Mouse (Mus musculus) neural tube, embryonic 13.5 days (tissue): ENCODE results near the gene Ttyh2. TPM values are rescaled to one million over a fixed set of nuclear protein-coding genes. Genes with fewer than 3 reads are reported as not detected.

Experiments
- ATAC-seq: fragments of 200-750 bp; cut with Nextera tagmentation; 2 replicates; pipeline ENCODE4 v1.8.0; 2017; ENCODE audit warnings: low read depth, mild to moderate bottlenecking, moderate TSS enrichment, moderate library complexity
- H3K27ac ChIP-seq: fragments of 300-500 bp; sonication (generic); replicated peaks from 2 replicates; pipeline ENCODE4 v1.5.1; 2015; ENCODE audit warnings: moderate library complexity, mild to moderate bottlenecking, inconsistent platforms
- H3K27me3 ChIP-seq: fragments of 300-500 bp; sonication (generic); 2 replicates; pipeline ENCODE4 v1.6.1; 2015; ENCODE audit warnings: mild to moderate bottlenecking, inconsistent platforms
- H3K36me3 ChIP-seq: fragments of 300-500 bp; sonication (generic); 2 replicates; pipeline ENCODE4 v1.6.1; 2015; ENCODE audit warnings: mild to moderate bottlenecking, inconsistent platforms
- H3K4me1 ChIP-seq: fragments of 300-500 bp; sonication (generic); replicated peaks from 2 replicates; pipeline ENCODE4 v1.6.1; 2015; ENCODE audit warnings: inconsistent platforms
- H3K4me2 ChIP-seq: fragments of 300-500 bp; sonication (generic); 2 replicates; pipeline ENCODE4 v1.6.1; 2015; ENCODE audit warnings: inconsistent platforms, mild to moderate bottlenecking, moderate library complexity
- H3K4me3 ChIP-seq: fragments of 300-500 bp; sonication (generic); 2 replicates; pipeline ENCODE4 v1.5.1; 2015; ENCODE audit warnings: mild to moderate bottlenecking, inconsistent platforms
- H3K9ac ChIP-seq: fragments of 300-500 bp; sonication (generic); 2 replicates; pipeline ENCODE4 v1.6.1; 2015; ENCODE audit warnings: moderate library complexity, mild to moderate bottlenecking, inconsistent platforms
- H3K9me3 ChIP-seq: fragments of 300-500 bp; sonication (generic); 2 replicates; pipeline ENCODE4 v1.6.1; 2016; ENCODE audit warnings: inconsistent platforms
- WGBS: fragments of 180-500 bp; shearing (Covaris S2); methylation state at CpG from one replicate; pipeline ENCODE4 v1.1.7; 2015; 5-methylcytosine and 5-hydroxymethylcytosine counted together
- polyA plus RNA-seq: library from polyadenylated mRNA; unstranded; fragments of >200 nt; fragmentation: Nextera tagmentation; extraction: Ambion mirVana; gene quantifications from 2 replicates; pipeline ENCODE4 v1.2.1, GENCODE M21; 2015

Ttyh2 gene
- polyA plus RNA-seq, 1 experiment from 2014 or later: 38.8 TPM

- Histone ChIP-seq H3K4me1 (peaks cover 17% of the 10 kb centered on the region), H3K4me3 (no peak overlapping the region), H3K27me3 (no peaks in the 10 kb centered on the region), H3K36me3 (0 out of 2 replicates have a peak, but pooled peaks cover 6% of the 10 kb centered on the region), H3K9ac (no peak overlapping the region), H3K27ac (no peak overlapping the region), H3K4me2 (no peak overlapping the region), H3K9me3 (no peaks in the 10 kb centered on the region)
- WGBS: 86% methylated on average over 8 of the region's 8 CpGs
- no peak for ATAC-seq
Measured at GRCm38 (mm10) chr11:114722438-114722837, 47.2 kb downstream of the Ttyh2 start.

- WGBS: 69% methylated on average over 13 of the region's 13 CpGs
- no peak overlapping the region for H3K27ac ChIP-seq
- ATAC-seq: no peak
- peaks cover 23% of the 10 kb centered on the region for H3K4me1 ChIP-seq
- H3K27me3 ChIP-seq: no peaks in the 10 kb centered on the region
- H3K36me3 ChIP-seq: 0 out of 2 replicates have a peak, but pooled peaks cover 6% of the 10 kb centered on the region
- no peak overlapping the region for H3K9ac ChIP-seq
- H3K4me3 ChIP-seq: no peak overlapping the region
- no peak overlapping the region for H3K4me2 ChIP-seq
- no peaks in the 10 kb centered on the region for H3K9me3 ChIP-seq
Measured at GRCm38 (mm10) chr11:114723030-114723429, 47.8 kb downstream of the Ttyh2 start.

GRCm38 (mm10) chr11:114724787-114725590 is 49.8 kb downstream of the Ttyh2 start:
- H3K4me3 ChIP-seq: no peak overlapping the region
- WGBS: 64% methylated on average over 11 of the region's 11 CpGs
- H3K27ac ChIP-seq: no peak overlapping the region

GRCm38 (mm10) chr11:114726965-114727825 is 52.0 kb downstream of the Ttyh2 start, which contains the start of gene Dnaic2:
Dnaic2 (plus strand) TSS chr11:114727408.
- H3K27ac ChIP-seq: peak within 1 kb of the TSS; percentile 59; the same call in 1 of the 2 replicates
- peak; percentile 84 for ATAC-seq
- H3K4me2 ChIP-seq: peak within 1 kb of the TSS; percentile 64
- WGBS: 9% methylated on average over 34 of the region's 34 CpGs
- no peaks in the 10 kb centered on the region for H3K27me3 ChIP-seq
- peaks cover 34% of the 10 kb centered on the region for H3K4me1 ChIP-seq
- H3K9ac ChIP-seq: peak within 1 kb of the TSS; percentile 60
- peak within 1 kb of the TSS; percentile 33 for H3K4me3 ChIP-seq
- no peaks in the 10 kb centered on the region for H3K9me3 ChIP-seq
- no peaks in the 10 kb centered on the region for H3K36me3 ChIP-seq

More at GRCm38 (mm10) chr11:114724787-114725590, 49.8 kb downstream of the Ttyh2 start:
- H3K9ac ChIP-seq: no peak overlapping the region
- H3K4me1 ChIP-seq: peaks cover 34% of the 10 kb centered on the region
- H3K27me3 ChIP-seq: no peaks in the 10 kb centered on the region
- H3K9me3 ChIP-seq: no peaks in the 10 kb centered on the region
- no peak for ATAC-seq
- H3K4me2 ChIP-seq: no peak overlapping the region
- H3K36me3 ChIP-seq: no peaks in the 10 kb centered on the region

- Histone ChIP-seq H3K9ac (peak overlapping the region; percentile 60; the same call in 1 of the 2 replicates), H3K9me3 (no peaks in the 10 kb centered on the region), H3K27me3 (no peaks in the 10 kb centered on the region), H3K4me1 (peaks cover 34% of the 10 kb centered on the region), H3K36me3 (no peaks in the 10 kb centered on the region), H3K27ac (peak overlapping the region; percentile 59; the same call in 1 of the 2 replicates), H3K4me2 (peak overlapping the region; percentile 64), H3K4me3 (peak overlapping the region; percentile 33)
- WGBS: 33% methylated on average over 5 of the region's 5 CpGs
- peak; percentile 28; the same call in 1 of the 2 replicates for ATAC-seq
Measured at GRCm38 (mm10) chr11:114727826-114728186, 52.6 kb downstream of the Ttyh2 start.

GRCm38 (mm10) chr11:114728333-114728732 is 53.1 kb downstream of the Ttyh2 start:
- Histone ChIP-seq H3K27ac (0 out of 2 replicates have a peak overlapping the region, but pooled peaks have one; percentile 24), H3K9me3 (no peaks in the 10 kb centered on the region), H3K4me1 (peaks cover 32% of the 10 kb centered on the region), H3K9ac (no peak overlapping the region), H3K4me3 (no peak overlapping the region), H3K4me2 (no peak overlapping the region), H3K27me3 (no peaks in the 10 kb centered on the region), H3K36me3 (no peaks in the 10 kb centered on the region)
- ATAC-seq: peak; percentile 23; the same call in 1 of the 2 replicates
- WGBS: 45% methylated on average over 5 of the region's 5 CpGs

- ATAC-seq: no peak
- Histone ChIP-seq H3K4me2 (no peak overlapping the region), H3K27me3 (no peaks in the 10 kb centered on the region), H3K4me1 (peaks cover 29% of the 10 kb centered on the region), H3K36me3 (no peaks in the 10 kb centered on the region), H3K27ac (0 out of 2 replicates have a peak overlapping the region, but pooled peaks have one; percentile 24), H3K9me3 (no peaks in the 10 kb centered on the region), H3K4me3 (no peak overlapping the region), H3K9ac (no peak overlapping the region)
- 48% methylated on average over 6 of the region's 6 CpGs for WGBS
Measured at GRCm38 (mm10) chr11:114729832-114730363, 54.7 kb downstream of the Ttyh2 start.

- 91% methylated on average over 4 of the region's 4 CpGs for WGBS
- ATAC-seq: no peak
- Histone ChIP-seq H3K4me1 (peaks cover 23% of the 10 kb centered on the region), H3K36me3 (no peaks in the 10 kb centered on the region), H3K27me3 (no peaks in the 10 kb centered on the region), H3K4me3 (no peak overlapping the region), H3K9me3 (no peaks in the 10 kb centered on the region), H3K27ac (no peak overlapping the region), H3K9ac (no peak overlapping the region), H3K4me2 (no peak overlapping the region)
Measured at GRCm38 (mm10) chr11:114731711-114732110, 56.5 kb downstream of the Ttyh2 start.

- Histone ChIP-seq H3K9ac (no peak overlapping the region), H3K27me3 (no peaks in the 10 kb centered on the region), H3K4me1 (peaks cover 12% of the 10 kb centered on the region), H3K27ac (no peak overlapping the region), H3K4me2 (no peak overlapping the region), H3K36me3 (no peaks in the 10 kb centered on the region), H3K4me3 (no peak overlapping the region), H3K9me3 (no peaks in the 10 kb centered on the region)
- 83% methylated on average over 22 of the region's 22 CpGs for WGBS
- no peak for ATAC-seq
Measured at GRCm38 (mm10) chr11:114732890-114733289, 57.7 kb downstream of the Ttyh2 start.

GRCm38 (mm10) chr11:114736111-114736510 is 60.9 kb downstream of the Ttyh2 start:
- Histone ChIP-seq H3K4me1 (peaks cover 11% of the 10 kb centered on the region), H3K9ac (no peak overlapping the region), H3K27me3 (0 out of 2 replicates have a peak, but pooled peaks cover 7% of the 10 kb centered on the region), H3K4me3 (no peak overlapping the region), H3K4me2 (no peak overlapping the region), H3K36me3 (no peaks in the 10 kb centered on the region), H3K27ac (no peak overlapping the region), H3K9me3 (no peaks in the 10 kb centered on the region)
- whole genome bisulfite sequencing: 91% methylated on average over 2 of the region's 2 CpGs
- no peak for ATAC-seq

GRCm38 (mm10) chr11:114736913-114737624 is 61.8 kb downstream of the Ttyh2 start:
- H3K4me2 ChIP-seq: no peak overlapping the region
- H3K9ac ChIP-seq: no peak overlapping the region
- 22% methylated on average over 11 of the region's 11 CpGs for WGBS
- 0 out of 2 replicates have a peak, but pooled peaks cover 7% of the 10 kb centered on the region for H3K27me3 ChIP-seq
- peak; percentile 41; the same call in 1 of the 2 replicates for ATAC-seq
- no peaks in the 10 kb centered on the region for H3K9me3 ChIP-seq
- H3K4me3 ChIP-seq: no peak overlapping the region
- H3K4me1 ChIP-seq: peaks cover 19% of the 10 kb centered on the region
- H3K27ac ChIP-seq: no peak overlapping the region
- no peaks in the 10 kb centered on the region for H3K36me3 ChIP-seq
